Mouse (Mus musculus) lung, adult 2 months (tissue): ENCODE data around the gene Cnbp.

Experiments
- CTCF ChIP-seq: fragments of 200-500 bp; IDR thresholded peaks from 2 replicates; pipeline ENCODE4 v1.5.1; 2011; ENCODE audit warnings: mild to moderate bottlenecking, low read length, control low read depth; ENCODE audit not compliant: insufficient read depth
- POLR2A ChIP-seq: fragments of 200-500 bp; IDR thresholded peaks from 2 replicates; pipeline ENCODE4 v1.6.1; 2011; ENCODE audit warnings: low read depth, mild to moderate bottlenecking, control low read depth, low read length, borderline replicate concordance; ENCODE audit errors: extremely low read depth

GRCm38 (mm10) chr6:87868871-87869506 lies 18.1 kb upstream of the Cnbp start:
- TF ChIP-seq CTCF, result no peak
- TF ChIP-seq POLR2A, result no peak
